Mouse (Mus musculus) ES-E14 (cell line): Measurements from ENCODE around the gene Psmb9. TPM values are rescaled to one million over a fixed set of nuclear protein-coding genes. Genes with fewer than 3 reads are reported as not detected.

Experiments used
- DNase-seq: peaks from one replicate; pipeline ENCODE4 v3.0.0-alpha.2; 2013; ENCODE audit warnings: low read depth, low spot score
- H3K27ac ChIP-seq: 2 replicates; pipeline ENCODE4 v1.5.1; 2012; ENCODE audit warnings: low read depth, mild to moderate bottlenecking, low read length, moderate library complexity, mixed read lengths; ENCODE audit not compliant: poor library complexity, insufficient read depth, severe bottlenecking
- H3K36me3 ChIP-seq: 2 replicates; pipeline ENCODE4 v1.6.1; 2012; ENCODE audit warnings: mild to moderate bottlenecking, low read length, moderate library complexity, mixed read lengths; ENCODE audit not compliant: control insufficient read depth, poor library complexity, insufficient read depth, severe bottlenecking
- H3K4me1 ChIP-seq, 2 experiments: fragments of 150-350 bp in 1 of 2; sonication (generic) in 1 of 2; 2 replicates each; pipeline ENCODE4 v1.6.1; 2012; ENCODE audit warnings: low read length in 2 of 2, mild to moderate bottlenecking in 1 of 2, mixed read lengths in 1 of 2; ENCODE audit not compliant: control insufficient read depth in 2 of 2, insufficient read depth in 2 of 2, poor library complexity in 1 of 2
- H3K4me3 ChIP-seq, 2 experiments: fragments of 150-350 bp in 1 of 2; sonication (generic) in 1 of 2; 2 replicates each; pipeline ENCODE4 v1.5.1; 2012; ENCODE audit warnings: low read length in 2 of 2, low read depth in 1 of 2, mild to moderate bottlenecking in 1 of 2, mixed read lengths in 1 of 2; ENCODE audit not compliant: insufficient read depth in 1 of 2, poor library complexity in 1 of 2, severe bottlenecking in 1 of 2
- H3K9ac ChIP-seq: 2 replicates; pipeline ENCODE4 v1.6.1; 2012; ENCODE audit warnings: low read depth, mild to moderate bottlenecking, low read length, mixed read lengths; ENCODE audit not compliant: poor library complexity, insufficient read depth, severe bottlenecking
- H3K9me3 ChIP-seq: fragments of 150-350 bp; sonication (generic); 2 replicates; pipeline ENCODE4 v1.6.1; 2012; ENCODE audit warnings: low read depth, mild to moderate bottlenecking, low read length; ENCODE audit not compliant: control insufficient read depth, insufficient read depth
- CHD2 ChIP-seq: IDR thresholded peaks from 2 replicates; pipeline ENCODE4 v1.6.1; 2014; ENCODE audit warnings: mild to moderate bottlenecking, low read depth, low read length, inconsistent platforms
- HCFC1 ChIP-seq: IDR thresholded peaks from 2 replicates; pipeline ENCODE4 v1.6.1; 2012; ENCODE audit warnings: low read length, inconsistent platforms, borderline replicate concordance; ENCODE audit not compliant: insufficient read depth
- MAFK ChIP-seq: IDR thresholded peaks from 2 replicates; pipeline ENCODE4 v1.6.1; 2014; ENCODE audit warnings: mild to moderate bottlenecking, low read depth, low read length, inconsistent platforms; ENCODE audit not compliant: insufficient read depth
- ZC3H11A ChIP-seq: IDR thresholded peaks from 2 replicates; pipeline ENCODE4 v1.6.1; 2012; ENCODE audit warnings: low read depth, mild to moderate bottlenecking, inconsistent platforms, low read length, borderline replicate concordance
- ZNF384 ChIP-seq: IDR thresholded peaks from 2 replicates; pipeline ENCODE4 v1.6.1; 2012; ENCODE audit warnings: low read depth, low read length, inconsistent platforms
- in situ Hi-C, 2 experiments: fragments of 600-800 bp; cut with MboI; formaldehyde crosslinking; loops; one replicate each; pipeline ENCODE4 v1.15.1; 2025; ENCODE audit warnings: low sequenced_read_pairs in 2 of 2, inconsistent platforms in 1 of 2; ENCODE audit not compliant: unreplicated experiment in 2 of 2
- total RNA-seq: library from RNA; depleted of rRNA; stranded (reverse); fragments of 300-350 nt; gene quantifications from 2 replicates; pipeline ENCODE4 v1.2.3, GENCODE M21; 2012

Psmb9 gene
- total RNA-seq, 1 experiment = 4.1 TPM

- Histone ChIP-seq H3K36me3 (no peaks in the 10 kb centered on the region), H3K9ac (no peak overlapping the region), H3K4me3 (no peak overlapping the region), H3K4me1 (peaks cover 2 to 4% of the 10 kb centered on the region in 2 experiments; a peak in 1 of 4 replicates), H3K9me3 (no peaks in the 10 kb centered on the region), H3K27ac (no peak overlapping the region)
- TF ChIP-seq CHD2 (no peak), MAFK (no peak), ZC3H11A (no peak)
- in situ Hi-C loops = no loop called here
- DNase-seq = no peak
Measured at GRCm38 (mm10) chr17:34138655-34139054, 48.9 kb downstream of the Psmb9 start.

DNA sequence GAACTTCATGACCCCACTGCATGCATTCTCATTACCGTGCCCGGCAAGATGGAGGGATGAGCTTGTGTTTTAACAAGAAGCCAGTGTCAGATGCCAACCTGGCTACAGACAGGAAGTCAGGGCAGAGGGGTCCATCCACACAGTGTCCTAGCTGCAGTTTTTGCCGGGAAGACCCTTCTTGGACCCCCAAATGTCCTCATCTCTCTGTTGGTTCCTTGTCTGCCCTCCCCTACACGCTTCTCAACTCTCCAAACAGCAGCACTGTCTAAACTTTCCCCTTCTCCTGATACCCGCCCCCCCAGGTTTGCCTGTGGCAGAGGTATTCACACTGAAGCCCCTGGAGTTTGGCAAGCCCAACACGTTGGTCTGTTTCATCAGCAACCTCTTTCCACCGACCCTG, 50.0 kb downstream of the Psmb9 start:
- TF ChIP-seq ZNF384 (no peak), CHD2 (no peak), HCFC1 (no peak), ZC3H11A (no peak), MAFK (no peak)
- in situ Hi-C loops = no loop called here

DNA sequence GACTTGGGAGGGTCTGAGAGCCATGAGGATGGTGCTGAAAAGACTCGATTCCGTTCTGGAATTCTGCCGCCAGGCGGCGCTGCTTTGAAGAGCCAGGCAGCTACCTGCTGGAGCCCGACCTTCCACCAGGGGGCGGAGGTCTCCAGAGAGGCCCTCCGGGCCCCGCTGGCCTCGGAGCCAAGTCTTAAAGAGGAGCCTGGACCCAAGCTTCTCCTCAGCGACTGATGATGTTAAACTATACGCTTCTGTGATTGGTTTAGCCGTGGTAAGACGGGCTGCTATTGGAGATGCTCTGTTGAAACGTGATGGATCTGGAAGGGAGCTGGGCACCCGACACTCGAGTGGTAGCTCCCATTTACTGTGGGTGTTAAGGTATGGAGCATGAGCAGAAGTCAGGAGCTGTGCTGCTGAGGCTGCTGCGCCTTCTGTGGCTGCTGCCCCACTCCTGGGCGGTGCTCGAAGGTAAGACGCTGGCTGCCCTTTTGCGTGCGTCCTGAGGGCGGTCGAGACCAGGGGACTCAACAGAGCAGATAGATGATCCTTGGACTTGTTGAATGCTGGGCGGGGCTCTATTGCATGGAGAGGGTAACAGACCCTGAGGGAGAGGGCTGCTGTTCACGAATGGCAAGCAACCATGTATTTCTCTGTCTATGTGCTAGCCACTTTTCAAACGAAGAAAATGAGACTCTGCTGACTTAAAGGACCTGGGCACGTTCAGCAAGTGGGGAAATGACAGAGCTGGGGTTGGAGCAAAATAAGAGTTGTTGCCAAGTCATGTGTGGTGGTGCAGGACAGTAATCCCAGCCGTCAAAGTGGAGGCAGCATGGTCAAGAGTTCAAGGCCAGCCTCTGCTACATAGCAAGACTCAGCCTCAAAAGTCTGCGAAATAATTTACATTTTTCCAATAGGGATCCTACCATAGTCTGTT, 52.0 kb downstream of the Psmb9 start:
- in situ Hi-C loops = no loop called here
- Histone ChIP-seq H3K9ac (peak overlapping the region; percentile 64), H3K9me3 (no peaks in the 10 kb centered on the region), H3K36me3 (no peaks in the 10 kb centered on the region), H3K4me3 (peak overlapping the region; percentile 61 to 71), H3K27ac (no peak overlapping the region), H3K4me1 (peaks cover 2 to 4% of the 10 kb centered on the region in 2 experiments; a peak in 1 of 4 replicates)
- TF ChIP-seq CHD2 (peak; percentile 96), HCFC1 (peak; percentile 66; the same call in 1 of the 2 replicates), ZNF384 (no peak), ZC3H11A (peak; percentile 59; the same call in 1 of the 2 replicates)
- DNase-seq = peak; percentile 99

More for the DNA sequence above, 50.0 kb downstream of the Psmb9 start:
- DNase-seq = no peak
- H3K27ac ChIP-seq = no peak overlapping the region
- H3K4me3 ChIP-seq = no peak overlapping the region
- H3K36me3 ChIP-seq = no peaks in the 10 kb centered on the region
- H3K4me1 ChIP-seq = peaks cover 2 to 4% of the 10 kb centered on the region in 2 experiments; a peak in 1 of 4 replicates
- H3K9ac ChIP-seq = no peak overlapping the region
- H3K9me3 ChIP-seq = no peaks in the 10 kb centered on the region

- Histone ChIP-seq H3K4me1 (peaks cover 2 to 6% of the 10 kb centered on the region in 2 experiments; a peak in 1 of 4 replicates), H3K27ac (no peak overlapping the region), H3K4me3 (no peak overlapping the region), H3K9ac (no peak overlapping the region), H3K9me3 (no peaks in the 10 kb centered on the region), H3K36me3 (no peaks in the 10 kb centered on the region)
- no peak for DNase-seq
- in situ Hi-C loops = no loop called here
- TF ChIP-seq MAFK (no peak), ZC3H11A (no peak), ZNF384 (no peak), CHD2 (no peak), HCFC1 (no peak)
Measured at GRCm38 (mm10) chr17:34134451-34134850, 53.1 kb downstream of the Psmb9 start.
